Mouse (Mus musculus) limb, embryonic 15.5 days (tissue): ENCODE results near the gene Tarsl2. TPM values are rescaled to one million over a fixed set of nuclear protein-coding genes. Genes with fewer than 3 reads are reported as not detected.

ENCODE experiments used
- ATAC-seq: fragments of 200-750 bp; cut with Nextera tagmentation; 2 replicates; pipeline ENCODE4 v1.8.0; 2017; ENCODE audit warnings: low read depth, moderate TSS enrichment; ENCODE audit not compliant: insufficient number of reproducible peaks, low FRiP score, low TSS enrichment
- H3K27ac ChIP-seq: fragments of 300-500 bp; sonication (generic); 2 replicates; pipeline ENCODE4 v1.5.1; 2015; ENCODE audit warnings: moderate library complexity, mild to moderate bottlenecking, inconsistent platforms
- H3K27me3 ChIP-seq: fragments of 300-500 bp; sonication (generic); 2 replicates; pipeline ENCODE4 v1.6.1; 2015; ENCODE audit warnings: inconsistent platforms
- H3K36me3 ChIP-seq: fragments of 300-500 bp; sonication (generic); 2 replicates; pipeline ENCODE4 v1.6.1; 2015; ENCODE audit warnings: inconsistent platforms
- H3K4me1 ChIP-seq: fragments of 300-500 bp; sonication (generic); 2 replicates; pipeline ENCODE4 v1.6.1; 2015; ENCODE audit warnings: inconsistent platforms
- H3K4me2 ChIP-seq: fragments of 300-500 bp; sonication (generic); 2 replicates; pipeline ENCODE4 v1.6.1; 2015; ENCODE audit warnings: mild to moderate bottlenecking, inconsistent platforms
- H3K4me3 ChIP-seq: fragments of 300-500 bp; sonication (generic); 2 replicates; pipeline ENCODE4 v1.5.1; 2015; ENCODE audit warnings: mild to moderate bottlenecking, inconsistent platforms
- H3K9ac ChIP-seq: fragments of 300-500 bp; sonication (generic); 2 replicates; pipeline ENCODE4 v1.6.1; 2015; ENCODE audit warnings: inconsistent platforms
- H3K9me3 ChIP-seq: fragments of 300-500 bp; sonication (generic); 2 replicates; pipeline ENCODE4 v1.6.1; 2016; ENCODE audit warnings: inconsistent platforms
- WGBS: fragments of 180-500 bp; shearing (Covaris S2); methylation state at CpG from one replicate; pipeline ENCODE4 v1.1.7; 2015; 5-methylcytosine and 5-hydroxymethylcytosine counted together
- polyA plus RNA-seq: library from polyadenylated mRNA; unstranded; fragments of >200 nt; fragmentation: Nextera tagmentation; extraction: Ambion mirVana; gene quantifications from 2 replicates; pipeline ENCODE4 v1.2.1, GENCODE M21; 2015

Gene Tarsl2
- polyA plus RNA-seq = 8.2 and 8.9 TPM in 2 replicates

DNA sequence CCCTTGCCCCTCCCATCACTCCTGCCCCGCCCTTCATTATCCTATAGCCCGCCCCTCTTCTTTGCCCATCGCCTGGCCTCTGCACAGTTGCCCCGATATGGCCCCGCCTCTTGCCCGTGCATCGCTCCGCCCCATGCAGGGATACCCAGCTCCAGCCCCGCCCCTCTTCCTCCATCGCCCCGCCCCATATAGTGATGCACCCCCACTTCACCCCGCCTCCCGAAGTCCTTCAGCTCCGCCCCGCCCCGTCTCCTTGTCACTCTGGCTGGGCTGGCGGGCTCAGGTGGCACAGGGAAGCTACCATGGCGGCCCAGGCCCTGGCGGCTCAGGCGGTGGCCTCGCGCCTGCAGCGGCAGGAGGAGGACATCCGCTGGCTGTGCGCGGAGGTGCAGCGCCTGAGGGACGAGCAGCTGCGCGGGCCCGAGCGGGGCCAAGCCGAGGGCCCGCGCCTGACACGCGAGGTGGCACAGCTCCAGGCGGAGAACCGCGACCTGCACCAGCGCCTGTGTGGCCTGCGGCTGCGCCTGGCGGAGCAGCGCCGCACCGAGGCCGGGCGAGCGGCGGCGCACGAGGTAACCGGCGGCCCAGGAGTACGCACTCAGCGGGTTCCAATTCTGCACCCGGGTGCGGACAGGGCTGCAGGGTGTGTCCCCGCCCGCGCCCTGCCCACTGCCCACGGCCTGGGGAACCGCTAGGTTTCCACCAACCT, at the start of gene Tarsl2:
Gene Tarsl2 (plus strand): TSS at position 256 of the 709 bp plus-strand sequence.
- H3K27ac ChIP-seq = peak within 1 kb of the TSS; percentile 66
- WGBS = under 1% methylated on average over 60 of the region's 64 CpGs

DNA sequence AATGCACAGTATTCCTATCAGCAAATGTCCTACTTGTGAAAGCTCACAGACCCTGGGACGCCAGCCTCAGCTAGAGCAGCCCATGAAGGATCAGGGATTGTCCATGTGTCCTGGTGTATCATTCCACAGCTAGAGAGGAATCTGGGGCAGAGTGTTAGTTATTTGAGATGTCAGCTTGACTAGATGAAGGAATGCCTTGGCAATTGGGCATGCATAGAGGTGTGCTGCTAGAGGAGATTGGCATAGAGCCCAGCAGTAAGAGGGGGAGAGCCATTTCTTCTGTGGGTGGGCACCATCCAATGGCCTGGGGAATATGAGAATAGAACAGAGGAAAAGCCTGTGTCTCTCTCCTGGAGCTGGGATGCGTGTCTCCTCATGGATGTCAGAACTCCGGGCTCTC, 38.6 kb upstream of the Tarsl2 start:
- Histone ChIP-seq H3K36me3 (no peaks in the 10 kb centered on the region), H3K4me2 (no peak overlapping the region), H3K4me3 (no peak overlapping the region), H3K27ac (no peak overlapping the region), H3K27me3 (no peaks in the 10 kb centered on the region), H3K9me3 (no peaks in the 10 kb centered on the region), H3K9ac (no peak overlapping the region), H3K4me1 (no peaks in the 10 kb centered on the region)
- 84% methylated on average over 3 of the region's 3 CpGs for WGBS
- no peak for ATAC-seq

More for the DNA sequence above, at the start of gene Tarsl2:
- peak; percentile 93 for ATAC-seq
- H3K9ac ChIP-seq = peak within 1 kb of the TSS; percentile 63
- peaks cover 13% of the 10 kb centered on the region for H3K36me3 ChIP-seq
- H3K9me3 ChIP-seq = no peaks in the 10 kb centered on the region
- H3K4me3 ChIP-seq = peak within 1 kb of the TSS; percentile 70
- no peaks in the 10 kb centered on the region; the same call in 1 of the 2 replicates for H3K27me3 ChIP-seq
- peaks cover 17% of the 10 kb centered on the region for H3K4me1 ChIP-seq
- H3K4me2 ChIP-seq = peak within 1 kb of the TSS; percentile 86

DNA sequence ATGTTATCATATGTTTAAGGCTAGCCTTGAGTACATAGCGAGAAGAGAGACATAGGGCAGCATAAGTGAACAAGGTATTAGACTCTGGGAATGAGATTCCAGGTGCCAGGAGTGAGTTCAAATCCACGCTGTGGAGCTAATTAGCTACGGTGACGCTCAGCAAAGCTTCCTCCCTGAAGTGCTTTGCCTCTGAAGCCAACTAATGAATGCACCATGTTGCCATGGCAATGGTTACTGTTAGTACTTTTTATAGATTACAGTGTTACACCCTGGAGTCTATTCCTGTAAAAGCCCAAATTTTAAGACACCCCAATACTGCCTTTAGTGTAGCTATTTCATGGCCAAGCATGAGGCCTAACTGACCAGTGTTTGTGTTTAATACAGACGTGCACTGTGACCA, 37.7 kb upstream of the Tarsl2 start:
- Histone ChIP-seq H3K9me3 (no peaks in the 10 kb centered on the region), H3K4me1 (no peaks in the 10 kb centered on the region), H3K4me3 (no peak overlapping the region), H3K36me3 (no peaks in the 10 kb centered on the region), H3K9ac (no peak overlapping the region), H3K27me3 (no peaks in the 10 kb centered on the region), H3K27ac (no peak overlapping the region), H3K4me2 (no peak overlapping the region)
- ATAC-seq = no peak
- WGBS = 48% methylated on average over 5 of the region's 5 CpGs

- Histone ChIP-seq H3K4me3 (no peak overlapping the region), H3K4me2 (no peak overlapping the region), H3K9ac (no peak overlapping the region), H3K27ac (no peak overlapping the region), H3K36me3 (no peaks in the 10 kb centered on the region), H3K4me1 (no peaks in the 10 kb centered on the region), H3K27me3 (no peaks in the 10 kb centered on the region), H3K9me3 (no peaks in the 10 kb centered on the region)
- 72% methylated on average over 5 of the region's 5 CpGs for WGBS
- ATAC-seq = no peak
These were observed 34.5 kb upstream of the Tarsl2 start for GRCm38 (mm10) chr7:65610171-65610570.

- H3K4me1 ChIP-seq = no peaks in the 10 kb centered on the region
- WGBS = 60% methylated on average over 8 of the region's 8 CpGs
- no peak for ATAC-seq
- H3K36me3 ChIP-seq = no peaks in the 10 kb centered on the region
- no peak overlapping the region for H3K9ac ChIP-seq
- H3K9me3 ChIP-seq = no peaks in the 10 kb centered on the region
- H3K4me3 ChIP-seq = no peak overlapping the region
- H3K27ac ChIP-seq = no peak overlapping the region
- H3K27me3 ChIP-seq = no peaks in the 10 kb centered on the region
- H3K4me2 ChIP-seq = no peak overlapping the region
These were observed 34.0 kb upstream of the Tarsl2 start for GRCm38 (mm10) chr7:65610673-65611072.

GRCm38 (mm10) chr7:65611298-65611697, 33.4 kb upstream of the Tarsl2 start:
- Histone ChIP-seq H3K36me3 (no peaks in the 10 kb centered on the region), H3K27ac (no peak overlapping the region), H3K4me2 (no peak overlapping the region), H3K4me3 (no peak overlapping the region), H3K9me3 (no peaks in the 10 kb centered on the region), H3K27me3 (no peaks in the 10 kb centered on the region), H3K9ac (no peak overlapping the region), H3K4me1 (no peaks in the 10 kb centered on the region)
- WGBS = 82% methylated on average over 3 of the region's 3 CpGs
- ATAC-seq = no peak

DNA sequence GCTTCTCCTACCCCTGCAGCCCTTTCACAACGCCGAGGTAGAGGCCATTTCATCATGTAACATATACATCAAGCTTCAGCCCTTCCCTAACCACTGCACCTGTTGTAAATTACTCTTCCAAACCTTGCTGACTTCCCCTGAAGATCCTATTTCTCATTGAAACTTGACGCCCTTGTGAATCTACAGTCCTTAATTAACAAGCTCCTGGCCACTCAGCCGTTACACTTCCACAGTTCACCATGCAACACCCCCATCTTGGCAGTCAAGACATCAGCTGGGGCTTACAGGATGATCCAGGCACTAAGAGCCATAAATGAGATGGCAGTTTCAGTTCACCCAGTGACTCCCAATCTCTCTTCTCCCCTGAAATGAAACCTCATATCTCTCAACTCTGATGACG, 31.0 kb upstream of the Tarsl2 start:
- no peak for ATAC-seq
- no peaks in the 10 kb centered on the region for H3K9me3 ChIP-seq
- H3K4me3 ChIP-seq = no peak overlapping the region
- 45% methylated on average over 5 of the region's 5 CpGs for WGBS
- H3K36me3 ChIP-seq = no peaks in the 10 kb centered on the region
- H3K27me3 ChIP-seq = no peaks in the 10 kb centered on the region
- H3K27ac ChIP-seq = no peak overlapping the region
- H3K4me2 ChIP-seq = no peak overlapping the region
- H3K9ac ChIP-seq = no peak overlapping the region
- no peaks in the 10 kb centered on the region for H3K4me1 ChIP-seq

- H3K27me3 ChIP-seq = no peaks in the 10 kb centered on the region
- no peaks in the 10 kb centered on the region for H3K4me1 ChIP-seq
- no peak overlapping the region for H3K27ac ChIP-seq
- WGBS = 30% methylated on average over 1 of the region's 1 CpGs
- H3K9me3 ChIP-seq = no peaks in the 10 kb centered on the region
- no peak overlapping the region for H3K4me3 ChIP-seq
- no peak overlapping the region for H3K4me2 ChIP-seq
- no peak overlapping the region for H3K9ac ChIP-seq
- no peak for ATAC-seq
- H3K36me3 ChIP-seq = no peaks in the 10 kb centered on the region
These were observed 25.9 kb upstream of the Tarsl2 start for GRCm38 (mm10) chr7:65618751-65619150.

DNA sequence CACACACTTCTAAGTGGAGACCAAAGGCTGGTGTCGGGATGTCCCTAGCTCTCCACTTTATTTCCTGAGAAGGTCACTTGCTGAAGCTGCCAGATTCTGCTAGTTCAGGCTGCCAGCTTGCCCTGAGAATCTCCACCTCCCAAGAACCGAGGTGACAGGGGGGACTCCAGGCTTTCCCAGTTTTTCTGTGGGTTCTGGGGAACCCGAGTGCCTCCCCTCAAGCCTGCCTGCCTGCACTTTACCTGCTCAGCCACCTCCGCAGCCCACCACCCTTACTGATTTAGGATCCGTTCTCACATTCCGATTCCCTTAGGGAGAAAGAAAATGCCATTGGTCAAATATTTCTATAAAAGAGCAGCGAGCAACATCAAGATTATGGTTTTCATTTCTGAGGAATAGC, 24.0 kb upstream of the Tarsl2 start:
- WGBS = 59% methylated on average over 7 of the region's 7 CpGs
- Histone ChIP-seq H3K4me3 (no peak overlapping the region), H3K9me3 (no peaks in the 10 kb centered on the region), H3K4me1 (no peaks in the 10 kb centered on the region), H3K9ac (no peak overlapping the region), H3K27me3 (no peaks in the 10 kb centered on the region), H3K36me3 (no peaks in the 10 kb centered on the region), H3K4me2 (no peak overlapping the region), H3K27ac (no peak overlapping the region)
- no peak for ATAC-seq

DNA sequence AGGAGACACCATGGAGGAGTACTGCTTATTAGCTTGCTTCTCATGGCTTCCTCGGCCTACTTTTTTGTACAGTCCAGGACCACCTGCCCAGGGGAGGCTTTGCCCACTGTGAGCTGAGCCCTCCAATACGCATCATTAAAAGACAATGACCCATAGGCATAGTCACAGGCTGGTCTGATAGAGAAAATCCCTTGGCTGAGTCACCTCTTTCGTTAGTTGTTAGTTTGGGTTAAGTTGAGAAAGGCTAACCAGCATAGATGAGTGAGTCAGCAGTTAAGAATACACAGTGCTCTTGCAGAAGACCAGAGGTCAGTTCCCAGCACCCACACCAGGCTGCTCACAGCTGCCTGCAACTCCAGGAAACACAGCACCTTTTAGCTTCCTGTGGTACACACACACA, 21.4 kb upstream of the Tarsl2 start:
- H3K27ac ChIP-seq = no peak overlapping the region
- H3K27me3 ChIP-seq = no peaks in the 10 kb centered on the region
- H3K9ac ChIP-seq = no peak overlapping the region
- H3K9me3 ChIP-seq = no peaks in the 10 kb centered on the region
- ATAC-seq = no peak
- WGBS = 86% methylated on average over 3 of the region's 3 CpGs
- no peak overlapping the region for H3K4me3 ChIP-seq
- H3K4me2 ChIP-seq = no peak overlapping the region
- no peaks in the 10 kb centered on the region for H3K4me1 ChIP-seq
- H3K36me3 ChIP-seq = no peaks in the 10 kb centered on the region

DNA sequence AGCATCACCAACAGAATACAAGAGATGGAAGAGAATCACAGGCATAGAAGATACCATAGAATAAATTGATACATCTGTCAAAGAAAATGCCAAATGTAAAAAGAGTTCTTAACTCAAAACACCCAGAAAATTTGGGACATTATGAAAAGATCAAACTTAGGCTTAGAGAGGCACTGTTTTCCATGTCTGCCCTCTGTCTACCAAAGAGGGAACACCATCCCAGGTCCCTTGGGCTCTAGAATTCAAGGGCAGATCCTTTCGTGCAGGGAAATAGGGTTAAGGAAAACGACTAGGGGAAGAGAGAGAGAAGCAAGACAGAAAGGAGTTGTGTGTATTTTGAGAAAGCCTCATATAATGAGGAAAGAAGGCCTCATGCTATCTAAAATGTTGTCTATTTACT, 19.2 kb upstream of the Tarsl2 start:
- no peak overlapping the region for H3K4me3 ChIP-seq
- no peak for ATAC-seq
- no peak overlapping the region for H3K9ac ChIP-seq
- H3K4me1 ChIP-seq = no peaks in the 10 kb centered on the region
- WGBS = 50% methylated on average over 2 of the region's 2 CpGs
- H3K4me2 ChIP-seq = no peak overlapping the region
- no peak overlapping the region for H3K27ac ChIP-seq
- no peaks in the 10 kb centered on the region for H3K27me3 ChIP-seq
- H3K36me3 ChIP-seq = no peaks in the 10 kb centered on the region
- no peaks in the 10 kb centered on the region for H3K9me3 ChIP-seq

- H3K27ac ChIP-seq = no peak overlapping the region
- no peak for ATAC-seq
- no peaks in the 10 kb centered on the region for H3K27me3 ChIP-seq
- no peaks in the 10 kb centered on the region for H3K36me3 ChIP-seq
- H3K4me3 ChIP-seq = no peak overlapping the region
- no peak overlapping the region for H3K4me2 ChIP-seq
- H3K4me1 ChIP-seq = no peaks in the 10 kb centered on the region
- H3K9ac ChIP-seq = no peak overlapping the region
- 85% methylated on average over 1 of the region's 1 CpGs for WGBS
- no peaks in the 10 kb centered on the region for H3K9me3 ChIP-seq
These were observed 14.9 kb upstream of the Tarsl2 start for GRCm38 (mm10) chr7:65629846-65630245.

GRCm38 (mm10) chr7:65630661-65631060, 14.0 kb upstream of the Tarsl2 start:
- no peak overlapping the region for H3K9ac ChIP-seq
- H3K27me3 ChIP-seq = no peaks in the 10 kb centered on the region
- H3K36me3 ChIP-seq = no peaks in the 10 kb centered on the region
- H3K9me3 ChIP-seq = no peaks in the 10 kb centered on the region
- no peak overlapping the region for H3K27ac ChIP-seq
- H3K4me3 ChIP-seq = no peak overlapping the region
- no peak for ATAC-seq
- H3K4me1 ChIP-seq = no peaks in the 10 kb centered on the region
- 87% methylated on average over 5 of the region's 5 CpGs for WGBS
- no peak overlapping the region for H3K4me2 ChIP-seq
